Mouse (Mus musculus) megakaryocyte, embryonic 14.5 days (primary cell): Measurements from ENCODE around the gene Bcar3.

Experiments used
- FLI1 ChIP-seq: IDR thresholded peaks from 2 replicates; pipeline ENCODE4 v1.6.1; 2012; ENCODE audit warnings: low read length, inconsistent platforms, mixed read lengths
- GATA1 ChIP-seq: IDR thresholded peaks from 3 replicates; pipeline ENCODE4 v1.6.1; 2012; ENCODE audit warnings: mixed read lengths, low read length, inconsistent platforms, borderline replicate concordance

DNA sequence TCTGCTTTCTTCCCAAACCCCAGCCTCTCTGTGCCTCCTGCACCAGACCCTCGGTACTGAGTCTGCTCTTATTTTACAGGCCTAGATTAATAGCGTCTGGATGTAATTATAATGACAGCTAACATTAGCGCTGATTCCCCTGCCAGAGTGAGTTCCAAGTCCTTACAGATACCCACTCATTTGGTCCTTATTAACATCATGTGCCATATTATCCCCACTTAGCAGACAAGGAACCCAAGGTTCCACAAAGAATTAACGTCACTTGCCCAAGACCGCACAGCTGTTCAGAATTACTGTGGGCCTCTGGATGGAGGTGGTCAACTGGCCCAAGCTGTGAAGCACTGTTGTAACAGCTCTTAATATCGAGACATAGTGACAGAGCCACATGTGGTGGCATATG is 205.7 kb downstream of the Bcar3 start:
- TF ChIP-seq GATA1 (no peak), FLI1 (no peak)
